In the genomic region with DNA sequence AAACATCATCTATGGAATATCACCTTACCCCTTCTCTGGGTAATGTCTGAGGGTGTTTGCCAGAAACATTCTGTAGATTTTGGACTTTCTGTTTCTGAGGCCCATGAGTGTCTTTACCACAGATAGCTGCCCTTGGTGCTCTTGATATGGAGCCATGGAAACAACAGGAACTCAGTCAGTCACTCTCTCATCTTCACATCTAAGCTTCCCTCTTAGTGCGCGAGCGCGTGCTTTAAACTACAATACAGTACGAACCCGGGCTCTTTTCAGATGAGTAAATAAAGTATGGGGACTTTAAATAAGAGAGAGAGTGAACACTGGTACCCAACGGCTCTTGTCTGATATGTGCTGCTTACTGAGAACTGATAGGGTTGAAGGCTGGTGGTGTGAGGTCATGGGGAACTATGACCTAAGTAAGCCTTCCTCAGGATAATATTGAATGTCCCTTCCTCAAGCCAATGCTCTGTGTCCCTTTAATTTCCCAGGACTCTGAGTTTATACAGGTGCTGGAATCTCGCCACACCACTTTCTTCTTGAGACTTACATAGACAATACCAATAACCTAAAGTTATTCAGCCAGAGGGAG, we compare ENCODE assay signal across 17 mouse cellular contexts.
DNase-seq lines count a peak whose midpoint lies in the region; ATAC-seq and TF ChIP-seq lines count a peak whose summit lies in the region.
"Had no signal": no experiment of that assay in that cellular context is flagged by ENCODE, and none has a peak within 500 bp of the region (broad histone marks: within the 10 kb centered on the region; RNA-seq: fewer than 3 reads in every experiment).

No protein-coding gene starts in this region.

- H3K9me3 ChIP-seq in liver, embryonic 16.5 days (replicated peaks; ENCODE audit: control insufficient read depth, low read length), result no peaks in the 10 kb centered on the region
- H3K9me3 ChIP-seq in hindbrain, embryonic 12.5 days (replicated peaks), result no peaks in the 10 kb centered on the region
- H3K9me3 ChIP-seq in hindbrain, embryonic 14.5 days (ENCODE audit: control insufficient read depth, low read length), result no peaks in the 10 kb centered on the region
- H3K9me3 ChIP-seq: forebrain, embryonic 12.5 days; heart, embryonic 13.5 days; limb, embryonic 10.5 days; neural tube, embryonic 15.5 days; stomach, embryonic 15.5 days had no signal

- no peak for ATAC-seq in liver, embryonic 16.5 days (ENCODE audit: low read depth)
- no peak for ATAC-seq in hindbrain, embryonic 12.5 days (ENCODE audit: low FRiP score)
- ATAC-seq in hindbrain, embryonic 14.5 days (ENCODE audit: low FRiP score), result no peak
- ATAC-seq: intestine, postnatal 0 days had no signal

- H3K9ac ChIP-seq in liver, embryonic 16.5 days (ENCODE audit: low read depth, low read length), result no peak overlapping the region
- H3K9ac ChIP-seq in hindbrain, embryonic 12.5 days, result no peak overlapping the region
- H3K9ac ChIP-seq in hindbrain, embryonic 14.5 days, result no peak overlapping the region
- H3K9ac ChIP-seq: forebrain, embryonic 12.5 days; heart, embryonic 13.5 days; neural tube, embryonic 15.5 days; stomach, embryonic 15.5 days had no signal

- 77% methylated on average over 8 of the region's 8 CpGs for WGBS in spleen, adult 2 months
- WGBS in liver, embryonic 16.5 days (ENCODE audit: insufficient replicate concordance), result 38% methylated on average over 8 of the region's 8 CpGs
- 89% methylated on average over 8 of the region's 8 CpGs for WGBS in hindbrain, embryonic 12.5 days
- WGBS in hindbrain, embryonic 14.5 days, result 90% methylated on average over 8 of the region's 8 CpGs

- TF ChIP-seq POLR2A in spleen, adult 2 months (IDR thresholded peaks at IDR 0.05; ENCODE audit: low read depth, low read length), result no peak

- H3K27me3 ChIP-seq in spleen, adult 2 months (ENCODE audit: control insufficient read depth, insufficient read depth, low read length), result no peaks in the 10 kb centered on the region
- H3K27me3 ChIP-seq in liver, embryonic 16.5 days (ENCODE audit: control insufficient read depth, insufficient read depth, low read depth, low read length), result no peaks in the 10 kb centered on the region
- no peaks in the 10 kb centered on the region for H3K27me3 ChIP-seq in hindbrain, embryonic 12.5 days
- no peaks in the 10 kb centered on the region for H3K27me3 ChIP-seq in hindbrain, embryonic 14.5 days (ENCODE audit: control insufficient read depth, insufficient read depth, low read length)
- H3K27me3 ChIP-seq: forebrain, embryonic 12.5 days; heart, embryonic 13.5 days; neural tube, embryonic 15.5 days; stomach, embryonic 15.5 days had no signal

- H3K4me3 ChIP-seq in spleen, adult 2 months (ENCODE audit: extremely low read depth, insufficient read depth, insufficient read length), result no peak overlapping the region
- no peak overlapping the region for H3K4me3 ChIP-seq in liver, embryonic 16.5 days (ENCODE audit: low read depth, low read length)
- no peak overlapping the region for H3K4me3 ChIP-seq in hindbrain, embryonic 12.5 days
- H3K4me3 ChIP-seq in hindbrain, embryonic 14.5 days (replicated peaks; ENCODE audit: low read length), result no peak overlapping the region
- H3K4me3 ChIP-seq: forebrain, embryonic 12.5 days; heart, embryonic 13.5 days; limb, embryonic 10.5 days; neural tube, embryonic 15.5 days; stomach, embryonic 15.5 days had no signal

- H3K4me1 ChIP-seq in spleen, adult 2 months (ENCODE audit: control insufficient read depth, insufficient read depth, insufficient read length), result peaks cover 11% of the 10 kb centered on the region
- no peaks in the 10 kb centered on the region for H3K4me1 ChIP-seq in liver, embryonic 16.5 days (ENCODE audit: control insufficient read depth, low read depth, low read length)
- H3K4me1 ChIP-seq in hindbrain, embryonic 12.5 days, result no peaks in the 10 kb centered on the region
- 0 out of 2 replicates have a peak, but pooled peaks cover 8% of the 10 kb centered on the region for H3K4me1 ChIP-seq in hindbrain, embryonic 14.5 days (replicated peaks; ENCODE audit: control insufficient read depth, insufficient read depth, low read length)
- H3K4me1 ChIP-seq: forebrain, embryonic 12.5 days; limb, embryonic 10.5 days; neural tube, embryonic 15.5 days; stomach, embryonic 15.5 days had no signal

- peak overlapping the region; percentile 43 for H3K4me2 ChIP-seq in liver, embryonic 16.5 days (ENCODE audit: low read depth, low read length)
- no peak overlapping the region for H3K4me2 ChIP-seq in hindbrain, embryonic 12.5 days (replicated peaks)
- no peak overlapping the region for H3K4me2 ChIP-seq in hindbrain, embryonic 14.5 days (replicated peaks)
- H3K4me2 ChIP-seq: forebrain, embryonic 12.5 days; neural tube, embryonic 15.5 days; stomach, embryonic 15.5 days had no signal

- DNase-seq in heart, adult 11 months, result peak; percentile 51
- no peak for DNase-seq in heart, postnatal 14 days
- DNase-seq in spleen, adult 2 months (ENCODE audit: low read depth in 1 of 2, low spot score in 2 of 2), result no peak
- no peak for DNase-seq in spleen, adult 12 weeks (ENCODE audit: low spot score)
- DNase-seq in hindbrain, embryonic 14.5 days (ENCODE audit: low spot score), result no peak
- DNase-seq in right cerebral cortex, postnatal 10 days (ENCODE audit: low spot score in 2 of 2), result no peak
- DNase-seq: adrenal gland, adult 8-10 months; cerebellum, adult 18-20 months; lung, adult 2 months had no signal

- intact Hi-C loops in heart, postnatal 14 days (cut with DNase I), result no loop called here

- H3K27ac ChIP-seq in spleen, adult 2 months (ENCODE audit: insufficient read depth, low read length), result peak overlapping the region; percentile 50; the same call in 1 of the 2 replicates
- H3K27ac ChIP-seq in liver, embryonic 16.5 days (ENCODE audit: low read length), result peak overlapping the region; percentile 33; the same call in 1 of the 2 replicates
- no peak overlapping the region for H3K27ac ChIP-seq in hindbrain, embryonic 12.5 days
- H3K27ac ChIP-seq in hindbrain, embryonic 14.5 days, result no peak overlapping the region
- H3K27ac ChIP-seq: forebrain, embryonic 12.5 days; limb, embryonic 10.5 days; neural tube, embryonic 15.5 days; stomach, embryonic 15.5 days had no signal

- no peak for TF ChIP-seq CTCF in spleen, adult 2 months (IDR thresholded peaks at IDR 0.05; ENCODE audit: extremely low read depth, insufficient read depth, insufficient read length, insufficient replicate concordance)

- H3K36me3 ChIP-seq in spleen, adult 2 months (ENCODE audit: control insufficient read depth, insufficient read depth, low read length), result no peaks in the 10 kb centered on the region
- no peaks in the 10 kb centered on the region for H3K36me3 ChIP-seq in liver, embryonic 16.5 days (ENCODE audit: control insufficient read depth, insufficient read depth)
- no peaks in the 10 kb centered on the region for H3K36me3 ChIP-seq in hindbrain, embryonic 12.5 days
- H3K36me3 ChIP-seq in hindbrain, embryonic 14.5 days (replicated peaks; ENCODE audit: control insufficient read depth, insufficient read depth), result no peaks in the 10 kb centered on the region
- H3K36me3 ChIP-seq: forebrain, embryonic 12.5 days; heart, embryonic 13.5 days; limb, embryonic 10.5 days; neural tube, embryonic 15.5 days; stomach, embryonic 15.5 days had no signal

Comparison
In these comparisons a context has a peak if more than half of its experiments do, and no peak if none do; other contexts are left out.
1. H3K27ac ChIP-seq: peak in spleen, adult 2 months (single experiment) and liver, embryonic 16.5 days (single experiment); none in hindbrain, embryonic 12.5 days (single experiment) and hindbrain, embryonic 14.5 days (single experiment).